Mouse (Mus musculus) ES-E14 (cell line): ENCODE results near the gene Hpgd. TPM values are rescaled to one million over a fixed set of nuclear protein-coding genes. Genes with fewer than 3 reads are reported as not detected.

Experiments
- DNase-seq: peaks from one replicate; pipeline ENCODE4 v3.0.0-alpha.2; 2013; ENCODE audit warnings: low read depth, low spot score
- H3K27ac ChIP-seq: 2 replicates; pipeline ENCODE4 v1.5.1; 2012; ENCODE audit warnings: low read depth, mild to moderate bottlenecking, low read length, moderate library complexity, mixed read lengths; ENCODE audit not compliant: poor library complexity, insufficient read depth, severe bottlenecking
- H3K36me3 ChIP-seq: 2 replicates; pipeline ENCODE4 v1.6.1; 2012; ENCODE audit warnings: mild to moderate bottlenecking, low read length, moderate library complexity, mixed read lengths; ENCODE audit not compliant: control insufficient read depth, poor library complexity, insufficient read depth, severe bottlenecking
- H3K4me1 ChIP-seq, 2 experiments: fragments of 150-350 bp in 1 of 2; sonication (generic) in 1 of 2; 2 replicates each; pipeline ENCODE4 v1.6.1; 2012; ENCODE audit warnings: low read length in 2 of 2, mild to moderate bottlenecking in 1 of 2, mixed read lengths in 1 of 2; ENCODE audit not compliant: control insufficient read depth in 2 of 2, insufficient read depth in 2 of 2, poor library complexity in 1 of 2
- H3K4me3 ChIP-seq, 2 experiments: fragments of 150-350 bp in 1 of 2; sonication (generic) in 1 of 2; 2 replicates each; pipeline ENCODE4 v1.5.1; 2012; ENCODE audit warnings: low read length in 2 of 2, low read depth in 1 of 2, mild to moderate bottlenecking in 1 of 2, mixed read lengths in 1 of 2; ENCODE audit not compliant: insufficient read depth in 1 of 2, poor library complexity in 1 of 2, severe bottlenecking in 1 of 2
- H3K9ac ChIP-seq: 2 replicates; pipeline ENCODE4 v1.6.1; 2012; ENCODE audit warnings: low read depth, mild to moderate bottlenecking, low read length, mixed read lengths; ENCODE audit not compliant: poor library complexity, insufficient read depth, severe bottlenecking
- H3K9me3 ChIP-seq: fragments of 150-350 bp; sonication (generic); 2 replicates; pipeline ENCODE4 v1.6.1; 2012; ENCODE audit warnings: low read depth, mild to moderate bottlenecking, low read length; ENCODE audit not compliant: control insufficient read depth, insufficient read depth
- CHD2 ChIP-seq: IDR thresholded peaks from 2 replicates; pipeline ENCODE4 v1.6.1; 2014; ENCODE audit warnings: mild to moderate bottlenecking, low read depth, low read length, inconsistent platforms
- HCFC1 ChIP-seq: IDR thresholded peaks from 2 replicates; pipeline ENCODE4 v1.6.1; 2012; ENCODE audit warnings: low read length, inconsistent platforms, borderline replicate concordance; ENCODE audit not compliant: insufficient read depth
- MAFK ChIP-seq: IDR thresholded peaks from 2 replicates; pipeline ENCODE4 v1.6.1; 2014; ENCODE audit warnings: mild to moderate bottlenecking, low read depth, low read length, inconsistent platforms; ENCODE audit not compliant: insufficient read depth
- ZC3H11A ChIP-seq: IDR thresholded peaks from 2 replicates; pipeline ENCODE4 v1.6.1; 2012; ENCODE audit warnings: low read depth, mild to moderate bottlenecking, inconsistent platforms, low read length, borderline replicate concordance
- ZNF384 ChIP-seq: IDR thresholded peaks from 2 replicates; pipeline ENCODE4 v1.6.1; 2012; ENCODE audit warnings: low read depth, low read length, inconsistent platforms
- in situ Hi-C, 2 experiments: fragments of 600-800 bp; cut with MboI; formaldehyde crosslinking; loops; one replicate each; pipeline ENCODE4 v1.15.1; 2025; ENCODE audit warnings: low sequenced_read_pairs in 2 of 2, inconsistent platforms in 1 of 2; ENCODE audit not compliant: unreplicated experiment in 2 of 2
- total RNA-seq: library from RNA; depleted of rRNA; stranded (reverse); fragments of 300-350 nt; gene quantifications from 2 replicates; pipeline ENCODE4 v1.2.3, GENCODE M21; 2012

Hpgd gene
- total RNA-seq, 1 experiment: 1.1 TPM

GRCm38 (mm10) chr8:56336771-56337170, 42.4 kb downstream of the Hpgd start:
- no peak for TF ChIP-seq ZC3H11A
- TF ChIP-seq ZNF384: no peak
- no peak for TF ChIP-seq CHD2
- TF ChIP-seq MAFK: no peak
- no peak for TF ChIP-seq HCFC1
- DNase-seq: no peak
- H3K36me3 ChIP-seq: no peaks in the 10 kb centered on the region
- no peak overlapping the region for H3K4me3 ChIP-seq
- H3K4me1 ChIP-seq: no peaks in the 10 kb centered on the region
- no peak overlapping the region for H3K27ac ChIP-seq
- in situ Hi-C loops: no loop called here
- H3K9ac ChIP-seq: no peak overlapping the region
- no peaks in the 10 kb centered on the region for H3K9me3 ChIP-seq

- in situ Hi-C loops: no loop called here
- Histone ChIP-seq H3K4me3 (no peak overlapping the region), H3K9me3 (no peaks in the 10 kb centered on the region), H3K27ac (no peak overlapping the region), H3K4me1 (no peaks in the 10 kb centered on the region), H3K9ac (no peak overlapping the region), H3K36me3 (no peaks in the 10 kb centered on the region)
- TF ChIP-seq MAFK (no peak), CHD2 (no peak), HCFC1 (no peak)
- no peak for DNase-seq
Observed at GRCm38 (mm10) chr8:56343505-56343904, 49.1 kb downstream of the Hpgd start.

GRCm38 (mm10) chr8:56343940-56344339, 49.6 kb downstream of the Hpgd start:
- Histone ChIP-seq H3K9ac (no peak overlapping the region), H3K4me1 (no peaks in the 10 kb centered on the region), H3K36me3 (no peaks in the 10 kb centered on the region), H3K4me3 (no peak overlapping the region), H3K27ac (no peak overlapping the region), H3K9me3 (no peaks in the 10 kb centered on the region)
- TF ChIP-seq HCFC1 (no peak), ZC3H11A (no peak), MAFK (no peak), ZNF384 (no peak), CHD2 (no peak)
- in situ Hi-C loops: no loop called here
- no peak for DNase-seq

- no peaks in the 10 kb centered on the region for H3K4me1 ChIP-seq
- TF ChIP-seq CHD2 (no peak), HCFC1 (no peak)
- no peak for DNase-seq
- no peaks in the 10 kb centered on the region for H3K36me3 ChIP-seq
- in situ Hi-C loops: no loop called here
- H3K9ac ChIP-seq: no peak overlapping the region
- no peaks in the 10 kb centered on the region for H3K9me3 ChIP-seq
- H3K4me3 ChIP-seq: no peak overlapping the region
- no peak overlapping the region for H3K27ac ChIP-seq
Observed at GRCm38 (mm10) chr8:56344359-56344758, 50.0 kb downstream of the Hpgd start.

GRCm38 (mm10) chr8:56345641-56346420, 51.4 kb downstream of the Hpgd start:
- Histone ChIP-seq H3K9ac (no peak overlapping the region), H3K4me1 (no peaks in the 10 kb centered on the region), H3K27ac (no peak overlapping the region), H3K36me3 (no peaks in the 10 kb centered on the region), H3K4me3 (no peak overlapping the region), H3K9me3 (no peaks in the 10 kb centered on the region)
- DNase-seq: no peak
- no peak for TF ChIP-seq ZNF384
- no peak for TF ChIP-seq HCFC1
- in situ Hi-C loops: no loop called here
